Mouse (Mus musculus) hindbrain, embryonic 12.5 days (tissue): ENCODE data around the gene Evx1. TPM values are rescaled to one million over a fixed set of nuclear protein-coding genes. Genes with fewer than 3 reads are reported as not detected.

Source experiments
- ATAC-seq: fragments of 200-750 bp; cut with Nextera tagmentation; 2 replicates; pipeline ENCODE4 v1.8.0; 2017; ENCODE audit warnings: moderate TSS enrichment; ENCODE audit not compliant: low FRiP score
- H3K27ac ChIP-seq: fragments of 300-500 bp; sonication (generic); 2 replicates; pipeline ENCODE4 v1.5.1; 2016; ENCODE audit warnings: mild to moderate bottlenecking
- H3K27me3 ChIP-seq: fragments of 300-500 bp; sonication (generic); 2 replicates; pipeline ENCODE4 v1.6.1; 2016; ENCODE audit warnings: mild to moderate bottlenecking
- H3K36me3 ChIP-seq: fragments of 300-500 bp; sonication (generic); 2 replicates; pipeline ENCODE4 v1.6.1; 2016; ENCODE audit warnings: mild to moderate bottlenecking
- H3K4me1 ChIP-seq: fragments of 300-500 bp; sonication (generic); 2 replicates; pipeline ENCODE4 v1.6.1; 2016
- H3K4me2 ChIP-seq: fragments of 300-500 bp; sonication (generic); replicated peaks from 2 replicates; pipeline ENCODE4 v1.6.1; 2016; ENCODE audit warnings: mild to moderate bottlenecking
- H3K4me3 ChIP-seq: fragments of 300-500 bp; sonication (generic); 2 replicates; pipeline ENCODE4 v1.5.1; 2016; ENCODE audit warnings: mild to moderate bottlenecking
- H3K9ac ChIP-seq: fragments of 300-500 bp; sonication (generic); 2 replicates; pipeline ENCODE4 v1.6.1; 2016; ENCODE audit warnings: mild to moderate bottlenecking, moderate library complexity
- H3K9me3 ChIP-seq: fragments of 300-500 bp; sonication (generic); replicated peaks from 2 replicates; pipeline ENCODE4 v1.6.1; 2016; ENCODE audit warnings: mild to moderate bottlenecking
- WGBS: fragments of 180-500 bp; shearing (Covaris S2); methylation state at CpG from one replicate; pipeline ENCODE4 v1.1.7; 2016; 5-methylcytosine and 5-hydroxymethylcytosine counted together
- polyA plus RNA-seq: library from polyadenylated mRNA; unstranded; fragments of >200 nt; fragmentation: Nextera tagmentation; extraction: Ambion mirVana; gene quantifications from 2 replicates; pipeline ENCODE4 v1.2.1, GENCODE M21; 2016

The Evx1 gene
- polyA plus RNA-seq, 1 experiment from 2014 or later = 11.5 TPM

- Histone ChIP-seq H3K4me3 (no peak overlapping the region), H3K27me3 (0 out of 2 replicates have a peak, but pooled peaks cover 3% of the 10 kb centered on the region), H3K27ac (peak overlapping the region; percentile 64), H3K36me3 (no peaks in the 10 kb centered on the region), H3K4me2 (0 out of 2 replicates have a peak overlapping the region, but pooled peaks have one; percentile 24), H3K4me1 (peaks cover 29% of the 10 kb centered on the region), H3K9me3 (no peaks in the 10 kb centered on the region), H3K9ac (no peak overlapping the region)
- WGBS = 55% methylated on average over 4 of the region's 4 CpGs
- ATAC-seq = no peak; the same call in 1 of the 2 replicates
Measured at GRCm38 (mm10) chr6:52367067-52367466, 53.8 kb downstream of the Evx1 start.

Other genes with a start within 250 kb of the Evx1 start
- gene Hoxa1, start 155.2 kb upstream of the Evx1 start, polyA plus RNA-seq = 2.1 and 3.2 TPM in 2 replicates
- gene Hoxa2, start 148.7 kb upstream of the Evx1 start, polyA plus RNA-seq = 52.2 and 70.1 TPM in 2 replicates
- 5.6 and 6.9 TPM in 2 replicates for gene 5730596B20Rik, start 136.0 kb upstream of the Evx1 start, polyA plus RNA-seq
- 6.9 and 12.5 TPM in 2 replicates for gene Hoxa4, start 121.7 kb upstream of the Evx1 start, polyA plus RNA-seq
- gene Hoxa5, start 108.9 kb upstream of the Evx1 start, polyA plus RNA-seq = 53.4 and 82.9 TPM in 2 replicates
- gene Hoxa6, start 104.8 kb upstream of the Evx1 start, polyA plus RNA-seq = 18.7 and 20.5 TPM in 2 replicates
- 13.7 and 19.5 TPM in 2 replicates for gene Hoxa3, start 100.2 kb upstream of the Evx1 start, polyA plus RNA-seq
- gene Gm28308, start 100.2 kb upstream of the Evx1 start, polyA plus RNA-seq = not detected in 2 replicates
- gene Hoxa7, start 91.6 kb upstream of the Evx1 start, polyA plus RNA-seq = 0.79 and 1.0 TPM in 2 replicates
- gene Hoxa9, start 82.4 kb upstream of the Evx1 start, polyA plus RNA-seq = 0.12 TPM in 1 of 2 replicates, not detected in the other
- gene Hoxa10, start 72.6 kb upstream of the Evx1 start, polyA plus RNA-seq = not detected in 2 replicates
- not detected in 2 replicates for gene Hoxa11, start 67.7 kb upstream of the Evx1 start, polyA plus RNA-seq
- gene Hoxa13, start 52.6 kb upstream of the Evx1 start, polyA plus RNA-seq = not detected in 2 replicates